Mouse (Mus musculus) CD4-positive, CD25-positive, alpha-beta regulatory T cell, adult 2 months (primary cell): ENCODE results near the gene Ccdc85c.

Source experiments
- DNase-seq: peaks from one replicate; pipeline ENCODE4 v3.0.0-alpha.2; 2012; ENCODE audit warnings: low read depth, low spot score

Gene Ccdc85c

GRCm38 (mm10) chr12:108240401-108240890 is 34.8 kb downstream of the Ccdc85c start:
- no peak for DNase-seq

- DNase-seq = no peak
These were observed 35.8 kb downstream of the Ccdc85c start for GRCm38 (mm10) chr12:108239441-108239840.

- DNase-seq = no peak
These were observed 36.7 kb downstream of the Ccdc85c start for GRCm38 (mm10) chr12:108238395-108239035.

GRCm38 (mm10) chr12:108237300-108238006 is 37.8 kb downstream of the Ccdc85c start:
- DNase-seq = no peak

- no peak for DNase-seq
These were observed 39.2 kb downstream of the Ccdc85c start for GRCm38 (mm10) chr12:108235976-108236555.

DNA sequence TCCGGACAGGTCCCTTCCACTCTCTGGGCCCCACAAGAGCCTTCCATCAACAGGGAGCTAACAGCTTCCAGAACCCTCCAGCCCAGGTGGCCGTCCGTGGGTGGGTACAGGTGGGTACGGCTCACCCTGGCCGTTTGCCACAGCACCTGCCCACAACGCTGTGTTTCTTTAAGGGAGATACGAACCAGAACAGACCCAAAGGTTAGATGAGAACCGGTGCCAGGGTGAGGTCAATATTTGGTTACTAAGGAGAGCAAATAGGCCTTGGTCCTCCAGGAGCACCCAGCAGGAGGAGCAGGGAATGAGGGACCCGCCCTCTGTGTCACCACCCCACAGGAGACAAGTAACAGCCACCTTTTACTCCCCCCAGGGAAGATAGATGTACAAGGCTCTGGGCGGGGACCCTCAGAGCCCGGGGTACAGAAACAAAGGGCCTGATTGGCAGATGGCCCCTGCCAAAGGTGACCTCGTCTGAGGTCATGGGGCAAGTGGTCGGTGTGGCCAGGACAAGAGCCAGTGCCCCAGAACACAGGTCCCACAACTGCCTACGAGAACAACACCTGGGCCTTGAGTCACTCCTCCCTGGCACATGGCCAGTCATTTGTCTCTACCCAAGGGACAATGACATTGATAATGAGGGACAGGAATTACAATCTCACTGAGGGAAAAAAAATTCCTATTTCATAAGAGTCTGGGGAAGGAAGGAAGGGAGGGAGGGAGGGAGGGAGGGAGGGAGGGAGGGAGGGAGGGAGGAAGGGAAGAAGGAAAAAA is 40.2 kb downstream of the Ccdc85c start:
- no peak for DNase-seq

DNA sequence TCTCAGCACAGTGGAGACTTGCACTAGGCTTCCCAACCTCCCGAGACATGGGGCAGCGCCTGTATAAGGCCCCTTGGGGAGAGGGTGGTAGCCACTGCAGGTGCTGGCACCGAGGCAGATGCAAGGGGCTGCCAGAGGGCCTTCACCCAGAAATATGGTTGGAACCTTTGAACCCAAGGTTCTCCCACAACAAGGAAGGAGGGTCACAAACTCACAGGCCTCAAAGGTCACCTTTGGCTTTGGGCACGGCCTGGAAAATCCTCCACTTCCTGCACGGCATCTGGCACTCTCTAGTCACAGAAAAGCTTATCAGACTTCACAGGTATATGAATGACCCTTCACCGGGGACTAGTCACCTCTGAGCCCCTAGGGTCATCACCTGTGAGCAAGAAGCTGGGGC is 41.5 kb downstream of the Ccdc85c start:
- DNase-seq = no peak

- no peak for DNase-seq
These were observed 43.3 kb downstream of the Ccdc85c start for GRCm38 (mm10) chr12:108231901-108232300.

GRCm38 (mm10) chr12:108230821-108231794 is 44.1 kb downstream of the Ccdc85c start:
- DNase-seq = peak; percentile 20

DNA sequence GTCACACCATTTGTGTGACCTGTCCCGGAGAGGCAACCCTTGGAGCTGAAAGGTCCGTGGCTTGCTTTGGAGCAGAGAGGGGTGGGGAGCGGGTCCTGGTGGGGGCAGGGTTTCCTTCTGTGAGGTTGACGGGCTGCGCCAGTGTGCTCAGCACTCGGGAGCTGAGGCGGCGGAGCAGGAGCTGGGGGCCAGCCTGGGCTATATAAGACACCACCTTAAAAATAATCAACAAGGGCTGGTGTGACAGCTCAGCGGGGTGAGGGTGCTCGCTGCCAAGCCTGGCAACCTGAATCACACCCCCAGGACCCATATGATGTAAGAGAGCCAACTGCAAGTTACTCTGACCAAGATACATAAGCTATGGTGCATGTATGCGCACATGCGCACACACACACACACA is 45.1 kb downstream of the Ccdc85c start:
- no peak for DNase-seq

DNA sequence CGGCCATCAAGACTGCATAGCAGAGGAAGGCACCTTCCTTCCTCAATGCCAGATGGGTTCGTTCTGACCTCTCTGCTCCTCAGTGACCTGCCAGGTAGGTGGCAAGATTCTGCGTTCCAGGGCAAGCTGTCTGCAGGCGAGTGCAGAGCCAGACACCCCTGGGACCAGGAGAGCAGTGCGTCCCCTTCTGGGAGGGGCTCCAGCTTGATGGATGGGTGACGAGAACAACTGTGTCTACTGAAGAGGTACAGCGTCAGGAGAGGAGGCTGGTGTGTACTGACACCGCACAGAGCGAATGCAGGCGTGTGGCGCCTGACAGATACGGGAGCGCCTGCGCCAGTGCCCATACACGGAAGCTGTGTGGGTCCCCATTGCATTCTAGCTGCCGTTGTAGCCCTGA is 47.7 kb downstream of the Ccdc85c start:
- no peak for DNase-seq

GRCm38 (mm10) chr12:108226941-108227340 is 48.3 kb downstream of the Ccdc85c start:
- DNase-seq = no peak

DNA sequence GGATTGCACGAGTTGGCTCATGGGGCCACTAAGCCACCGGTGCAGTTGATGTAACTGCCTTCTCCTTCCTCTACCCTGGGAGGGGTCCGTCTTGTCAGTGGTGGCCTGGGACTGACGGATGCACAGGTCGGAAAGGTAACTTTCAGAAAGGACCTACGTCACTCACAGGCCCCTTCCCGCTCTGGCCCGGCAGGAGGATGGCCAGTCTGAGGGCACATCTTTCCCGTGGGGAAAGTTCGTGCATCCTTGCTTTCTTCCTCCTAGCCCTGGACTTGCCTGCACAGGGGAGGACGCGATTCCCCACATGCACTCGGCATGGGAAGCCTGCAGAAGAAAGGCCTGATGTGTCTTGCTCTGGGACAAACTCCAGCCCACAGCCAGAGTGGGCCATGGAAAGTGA is 49.0 kb downstream of the Ccdc85c start:
- DNase-seq = no peak

GRCm38 (mm10) chr12:108225781-108226180 is 49.4 kb downstream of the Ccdc85c start:
- no peak for DNase-seq

DNA sequence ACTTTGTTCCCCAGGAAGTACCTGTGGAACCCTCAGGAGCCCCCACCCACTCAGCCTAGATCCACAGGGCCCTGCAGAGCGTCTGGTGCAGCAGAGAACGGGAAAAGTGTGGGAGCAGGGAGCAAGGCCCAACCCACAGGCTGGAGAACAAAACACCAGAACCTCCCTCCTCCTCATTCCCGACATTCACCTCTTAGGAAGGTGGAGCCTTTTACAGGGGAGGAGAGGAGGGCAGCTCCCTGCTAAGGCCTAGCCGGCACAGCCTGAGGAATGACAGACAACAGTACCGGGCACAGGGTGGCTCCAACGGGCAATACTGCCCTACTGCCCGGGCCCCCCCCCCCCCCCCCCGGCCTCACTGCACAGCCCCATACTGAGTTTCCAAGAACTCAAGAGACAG is 51.9 kb downstream of the Ccdc85c start:
- no peak for DNase-seq

- no peak for DNase-seq
These were observed 53.5 kb downstream of the Ccdc85c start for GRCm38 (mm10) chr12:108221712-108222111.

GRCm38 (mm10) chr12:108221206-108221605 is 54.0 kb downstream of the Ccdc85c start:
- DNase-seq = no peak

DNA sequence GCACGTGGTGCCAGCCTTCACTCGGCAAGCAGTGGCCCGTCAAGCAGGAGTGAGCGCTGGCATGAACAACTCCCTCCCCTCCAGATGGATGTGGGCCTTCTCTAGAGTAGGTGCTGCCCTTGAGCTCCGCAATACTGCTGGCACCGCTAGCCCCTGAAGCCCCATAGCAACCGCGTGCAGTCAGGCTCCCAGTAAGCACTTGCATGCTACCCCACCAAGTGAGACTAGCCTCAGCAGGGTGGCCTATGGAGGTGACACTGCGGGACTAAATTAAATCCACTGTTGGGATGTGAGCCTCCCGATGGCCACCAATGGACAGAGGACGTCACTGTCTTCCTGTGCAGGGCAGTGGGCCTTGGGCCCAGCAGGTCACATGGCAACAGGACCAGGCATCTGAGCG is 54.6 kb downstream of the Ccdc85c start:
- no peak for DNase-seq

DNA sequence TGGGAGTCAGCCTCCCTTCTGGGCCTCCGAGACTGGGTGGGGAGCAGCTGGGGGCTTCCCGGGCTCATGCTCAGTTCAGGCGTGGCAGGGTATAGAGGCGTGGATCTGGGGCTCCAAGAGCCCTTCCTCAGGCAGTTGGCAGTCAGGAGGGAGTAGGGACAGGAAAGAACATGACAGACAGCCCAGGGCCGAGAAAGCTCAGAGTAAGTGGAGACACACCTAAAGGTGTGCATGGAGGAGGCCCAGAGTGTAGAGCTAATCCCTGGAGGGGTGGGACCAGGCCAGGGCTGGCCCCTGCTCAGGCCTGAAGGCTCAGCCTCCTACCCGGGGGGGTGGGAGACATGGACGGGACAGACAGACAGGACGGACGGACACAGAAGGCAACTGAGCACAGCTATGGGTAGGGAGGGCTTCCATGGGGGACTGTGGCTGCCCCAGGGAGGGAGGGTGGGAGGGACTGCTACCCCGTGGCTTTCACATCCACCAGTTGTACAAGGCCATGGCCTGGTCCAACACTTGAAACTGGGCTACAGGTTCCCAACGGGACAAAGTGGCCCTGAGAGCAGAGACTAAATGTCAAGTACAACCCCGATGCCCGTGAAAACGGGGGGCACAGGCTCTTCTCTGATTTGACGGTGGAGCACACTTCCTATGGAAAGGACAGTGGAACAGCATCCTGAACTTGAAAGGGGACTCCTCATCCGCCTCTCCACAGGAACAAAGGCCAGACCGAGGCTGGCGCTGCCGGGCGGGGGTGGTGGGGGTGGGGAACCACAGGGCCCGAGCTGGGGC is 55.2 kb downstream of the Ccdc85c start:
- DNase-seq = no peak

GRCm38 (mm10) chr12:108219163-108219562 is 56.1 kb downstream of the Ccdc85c start:
- no peak for DNase-seq
